Mouse (Mus musculus) intestine, embryonic 15.5 days (tissue): ENCODE results near the gene Wdr83os. TPM values are rescaled to one million over a fixed set of nuclear protein-coding genes. Genes with fewer than 3 reads are reported as not detected.
A peak's percentile ranks its signal among the peaks of the same experiment; 100 is the strongest.

ENCODE experiments used
- ATAC-seq: fragments of 200-750 bp; cut with Nextera tagmentation; 2 replicates; pipeline ENCODE4 v1.8.0; 2017; ENCODE audit warnings: moderate TSS enrichment, moderate library complexity
- H3K27ac ChIP-seq: fragments of 300-500 bp; sonication (generic); 2 replicates; pipeline ENCODE4 v1.5.1; 2015; ENCODE audit warnings: mild to moderate bottlenecking, inconsistent platforms
- H3K27me3 ChIP-seq: fragments of 300-500 bp; sonication (generic); replicated peaks from 2 replicates; pipeline ENCODE4 v1.6.1; 2015; ENCODE audit warnings: inconsistent platforms
- H3K36me3 ChIP-seq: fragments of 300-500 bp; sonication (generic); 2 replicates; pipeline ENCODE4 v1.6.1; 2015; ENCODE audit warnings: inconsistent platforms
- H3K4me1 ChIP-seq: fragments of 300-500 bp; sonication (generic); replicated peaks from 2 replicates; pipeline ENCODE4 v1.6.1; 2015; ENCODE audit warnings: inconsistent platforms
- H3K4me2 ChIP-seq: fragments of 300-500 bp; sonication (generic); replicated peaks from 2 replicates; pipeline ENCODE4 v1.6.1; 2015; ENCODE audit warnings: mild to moderate bottlenecking, inconsistent platforms
- H3K4me3 ChIP-seq: fragments of 300-500 bp; sonication (generic); replicated peaks from 2 replicates; pipeline ENCODE4 v1.5.1; 2015; ENCODE audit warnings: inconsistent platforms
- H3K9ac ChIP-seq: fragments of 300-500 bp; sonication (generic); 2 replicates; pipeline ENCODE4 v1.6.1; 2015; ENCODE audit warnings: inconsistent platforms
- H3K9me3 ChIP-seq: fragments of 300-500 bp; sonication (generic); 2 replicates; pipeline ENCODE4 v1.6.1; 2016; ENCODE audit warnings: inconsistent platforms
- WGBS: fragments of 180-500 bp; shearing (Covaris S2); methylation state at CpG from one replicate; pipeline ENCODE4 v1.1.7; 2015; 5-methylcytosine and 5-hydroxymethylcytosine counted together
- polyA plus RNA-seq: library from polyadenylated mRNA; unstranded; fragments of >200 nt; fragmentation: Nextera tagmentation; extraction: Ambion mirVana; gene quantifications from 2 replicates; pipeline ENCODE4 v1.2.1, GENCODE M21; 2015

Wdr83os gene
- 133 and 151 TPM in 2 replicates for polyA plus RNA-seq

DNA sequence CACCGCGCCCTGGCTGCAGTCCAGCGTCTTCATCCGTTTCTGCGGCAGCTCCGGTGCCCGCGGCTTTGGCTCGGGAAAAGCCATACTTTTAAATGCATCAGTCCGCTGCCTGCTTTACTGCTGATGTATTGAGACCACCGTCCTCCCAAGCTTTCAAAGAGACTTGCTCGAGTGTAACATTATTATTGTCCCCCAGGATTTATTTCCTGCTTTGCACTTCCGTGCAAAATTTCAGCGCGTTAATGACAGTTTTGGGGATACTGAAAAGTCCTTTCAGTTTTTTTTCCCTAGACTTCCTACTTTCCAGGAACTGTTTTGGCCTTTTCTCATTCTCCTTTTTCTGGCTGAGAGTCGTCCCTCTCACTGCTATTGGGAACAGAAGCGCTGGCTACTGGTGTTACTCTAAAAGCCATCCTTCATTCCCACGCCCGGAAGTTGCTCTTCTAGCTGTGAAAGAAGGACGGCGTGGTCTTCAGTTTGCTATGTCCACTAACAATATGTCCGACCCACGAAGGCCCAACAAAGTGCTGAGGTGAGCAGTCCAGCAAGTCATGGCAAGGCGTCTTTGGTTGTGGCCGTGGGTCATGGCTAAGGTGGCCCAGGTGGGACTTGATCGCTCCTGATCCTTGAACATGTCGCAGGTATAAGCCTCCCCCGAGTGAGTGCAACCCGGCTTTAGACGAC, at the start of gene Wdr83os:
Gene Wdr83os, plus strand, starts transcription at position 209 of the 684 bp plus-strand sequence.
- Histone ChIP-seq H3K4me3 (peak within 1 kb of the TSS; percentile 78), H3K36me3 (peaks cover 8% of the 10 kb centered on the region), H3K9me3 (no peaks in the 10 kb centered on the region), H3K4me1 (peaks cover 19% of the 10 kb centered on the region), H3K9ac (peak within 1 kb of the TSS; percentile 91), H3K27ac (peak within 1 kb of the TSS; percentile 83), H3K27me3 (no peaks in the 10 kb centered on the region), H3K4me2 (peak within 1 kb of the TSS; percentile 94)
- peak; percentile 23 for ATAC-seq
- under 1% methylated on average over 30 of the region's 30 CpGs for WGBS

DNA sequence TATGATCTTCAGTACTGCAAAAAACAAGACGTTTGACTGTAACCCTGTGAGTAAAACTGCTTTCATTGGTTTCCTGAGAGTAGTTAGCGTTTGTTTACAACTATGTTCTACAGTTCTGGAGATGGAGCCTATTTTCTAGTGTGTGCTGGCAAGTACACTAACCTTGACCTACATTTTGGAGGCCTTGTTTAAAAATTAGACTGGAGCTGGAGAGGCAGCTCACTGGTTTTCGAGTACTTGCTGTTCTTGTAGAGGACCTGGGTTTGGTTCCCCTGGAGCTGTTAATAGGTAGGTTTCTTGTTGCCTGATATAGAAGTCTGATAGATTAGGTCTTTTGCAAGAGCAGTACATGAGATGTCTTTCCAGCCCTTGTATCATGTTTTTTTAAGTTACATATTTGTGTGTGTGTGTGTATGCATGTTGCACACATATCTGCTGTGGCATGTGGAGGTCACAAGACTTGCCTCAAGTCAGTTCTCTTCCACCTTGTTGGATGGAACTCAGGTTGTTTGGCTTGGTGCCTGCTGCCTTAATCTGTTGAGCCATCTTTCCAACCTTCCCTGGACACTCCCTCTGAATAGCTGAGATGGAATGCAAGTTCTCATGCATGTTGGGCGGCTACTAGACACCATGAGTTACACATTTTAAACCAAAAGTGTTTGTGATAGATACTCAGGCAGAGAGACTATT, 47.8 kb upstream of the Wdr83os start:
- H3K4me3 ChIP-seq: no peak overlapping the region
- H3K9ac ChIP-seq: no peak overlapping the region
- peaks cover 20% of the 10 kb centered on the region for H3K4me1 ChIP-seq
- peaks cover 12% of the 10 kb centered on the region; the same call in 1 of the 2 replicates for H3K36me3 ChIP-seq
- WGBS: 78% methylated on average over 4 of the region's 4 CpGs
- no peak overlapping the region for H3K27ac ChIP-seq
- no peak for ATAC-seq
- H3K27me3 ChIP-seq: no peaks in the 10 kb centered on the region
- H3K9me3 ChIP-seq: no peaks in the 10 kb centered on the region
- H3K4me2 ChIP-seq: no peak overlapping the region

DNA sequence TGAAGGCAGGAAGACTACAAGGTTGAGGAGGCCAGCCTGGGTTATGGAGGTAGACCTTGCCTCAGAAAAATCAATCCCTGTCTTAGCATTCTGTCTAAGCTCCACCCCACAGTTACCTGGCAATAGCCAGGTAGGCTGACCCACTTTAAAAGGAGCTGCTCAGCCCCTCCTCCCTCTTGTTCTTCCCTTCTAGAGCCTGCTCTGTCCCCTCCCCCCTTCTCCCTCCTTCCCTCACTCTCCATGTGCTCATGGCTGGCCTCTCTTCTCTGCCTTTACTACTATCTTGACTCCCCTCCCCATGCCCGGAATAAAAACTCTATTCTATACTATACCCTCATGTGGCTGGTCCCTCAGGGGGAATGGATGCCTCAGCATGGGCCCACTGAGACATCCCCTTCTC, 46.7 kb upstream of the Wdr83os start:
- peaks cover 11% of the 10 kb centered on the region for H3K4me1 ChIP-seq
- H3K36me3 ChIP-seq: peaks cover 12% of the 10 kb centered on the region; the same call in 1 of the 2 replicates
- no peaks in the 10 kb centered on the region for H3K9me3 ChIP-seq
- WGBS: 57% methylated on average over 1 of the region's 1 CpGs
- ATAC-seq: no peak
- no peaks in the 10 kb centered on the region for H3K27me3 ChIP-seq
- H3K27ac ChIP-seq: no peak overlapping the region
- H3K4me3 ChIP-seq: no peak overlapping the region
- no peak overlapping the region for H3K9ac ChIP-seq
- H3K4me2 ChIP-seq: no peak overlapping the region

DNA sequence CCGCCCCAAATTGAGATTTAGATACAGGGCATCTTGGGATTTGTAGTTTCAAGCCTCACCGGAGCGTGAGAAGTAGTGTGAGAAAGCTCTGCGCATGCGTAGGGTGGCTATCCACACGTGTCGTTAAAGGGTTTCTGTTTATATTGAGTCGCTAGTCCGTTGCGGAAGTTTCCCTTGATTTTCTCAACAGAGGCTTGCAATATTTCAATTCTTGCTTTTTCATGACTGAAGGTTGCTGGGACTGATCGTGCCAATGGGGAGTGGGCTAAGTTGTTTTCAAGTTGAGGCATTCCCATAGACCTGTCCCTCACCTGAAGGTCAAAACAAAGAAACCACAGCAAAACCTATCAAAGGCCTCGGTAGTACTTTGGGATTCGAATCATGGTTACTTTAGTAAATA, 45.8 kb upstream of the Wdr83os start:
- peak overlapping the region; percentile 85 for H3K4me3 ChIP-seq
- 3% methylated on average over 13 of the region's 13 CpGs for WGBS

DNA sequence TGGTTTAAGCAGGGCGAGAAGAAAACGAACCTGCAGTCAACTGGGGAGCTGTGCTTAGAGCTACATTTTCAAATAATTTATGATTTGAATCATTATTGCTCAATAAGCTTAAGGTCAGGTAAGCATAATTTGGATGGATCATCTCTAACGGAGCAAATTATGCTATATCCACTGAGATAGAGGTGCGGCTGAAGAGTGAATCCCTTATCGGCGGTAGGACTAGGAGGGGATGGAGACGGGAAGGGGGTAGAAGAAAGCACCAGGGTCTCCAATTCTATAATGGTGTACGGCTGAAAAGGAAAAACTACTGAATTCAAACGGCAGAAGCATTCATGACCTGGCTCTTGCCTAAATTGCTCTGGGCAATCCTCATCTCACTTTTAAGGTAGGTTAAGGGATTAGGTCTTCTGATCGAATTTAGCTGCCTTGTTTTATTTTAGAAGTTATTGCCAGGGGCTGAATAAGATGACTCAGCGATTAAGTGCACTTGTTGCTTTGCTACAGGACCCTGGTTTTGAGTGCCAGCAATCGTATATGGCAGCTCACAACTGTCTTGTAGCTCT, 45.3 kb upstream of the Wdr83os start:
- H3K4me3 ChIP-seq: peak overlapping the region; percentile 85
- 4% methylated on average over 12 of the region's 12 CpGs for WGBS
- peak overlapping the region; percentile 100 for H3K27ac ChIP-seq

More for the DNA sequence above, 45.8 kb upstream of the Wdr83os start:
- Histone ChIP-seq H3K36me3 (peaks cover 8% of the 10 kb centered on the region; the same call in 1 of the 2 replicates), H3K9ac (0 out of 2 replicates have a peak overlapping the region, but pooled peaks have one; percentile 67), H3K9me3 (no peaks in the 10 kb centered on the region), H3K27me3 (no peaks in the 10 kb centered on the region), H3K27ac (peak overlapping the region; percentile 100), H3K4me2 (peak overlapping the region; percentile 81), H3K4me1 (peaks cover 10% of the 10 kb centered on the region; the same call in 1 of the 2 replicates)
- ATAC-seq: no peak

DNA sequence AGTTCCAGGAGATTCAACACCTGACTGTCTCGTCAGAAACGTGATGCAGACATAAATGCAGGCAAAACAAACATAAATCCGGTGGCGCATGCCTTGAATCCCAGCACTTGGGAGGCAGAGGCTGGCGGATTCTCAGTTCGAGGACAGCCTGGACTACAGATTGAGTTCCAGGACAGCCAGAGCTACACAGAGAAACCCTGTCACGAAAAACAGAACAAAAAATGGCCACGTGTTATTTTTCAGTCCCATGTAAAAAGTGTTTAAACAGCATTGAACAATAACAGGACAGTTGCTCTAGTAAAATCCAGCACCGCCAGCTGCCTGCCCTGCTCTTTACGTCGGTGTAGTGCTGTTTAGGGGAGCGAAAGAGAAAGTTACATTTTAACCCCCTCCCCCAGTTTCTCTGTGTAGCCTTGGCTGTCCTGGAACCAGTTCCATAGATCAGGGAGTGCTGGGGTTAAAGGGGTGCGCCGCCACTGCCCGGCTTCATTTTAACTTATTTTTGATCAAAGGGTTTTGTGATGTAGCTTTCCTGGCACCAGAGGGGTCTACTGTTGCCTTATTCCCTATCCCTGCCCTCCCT, 44.7 kb upstream of the Wdr83os start:
- Histone ChIP-seq H3K36me3 (0 out of 2 replicates have a peak, but pooled peaks cover 8% of the 10 kb centered on the region), H3K9me3 (no peaks in the 10 kb centered on the region), H3K9ac (peak overlapping the region; percentile 67), H3K4me2 (peak overlapping the region; percentile 81), H3K4me1 (peaks cover 13% of the 10 kb centered on the region; the same call in 1 of the 2 replicates), H3K27ac (peak overlapping the region; percentile 100), H3K27me3 (no peaks in the 10 kb centered on the region), H3K4me3 (peak overlapping the region; percentile 85)
- WGBS: under 1% methylated on average over 15 of the region's 15 CpGs
- peak; percentile 16 for ATAC-seq

More for the DNA sequence above, 45.3 kb upstream of the Wdr83os start:
- Histone ChIP-seq H3K36me3 (peaks cover 7% of the 10 kb centered on the region; the same call in 1 of the 2 replicates), H3K4me1 (peaks cover 13% of the 10 kb centered on the region; the same call in 1 of the 2 replicates), H3K9me3 (no peaks in the 10 kb centered on the region), H3K9ac (peak overlapping the region; percentile 67), H3K27me3 (no peaks in the 10 kb centered on the region), H3K4me2 (peak overlapping the region; percentile 81)
- no peak for ATAC-seq

DNA sequence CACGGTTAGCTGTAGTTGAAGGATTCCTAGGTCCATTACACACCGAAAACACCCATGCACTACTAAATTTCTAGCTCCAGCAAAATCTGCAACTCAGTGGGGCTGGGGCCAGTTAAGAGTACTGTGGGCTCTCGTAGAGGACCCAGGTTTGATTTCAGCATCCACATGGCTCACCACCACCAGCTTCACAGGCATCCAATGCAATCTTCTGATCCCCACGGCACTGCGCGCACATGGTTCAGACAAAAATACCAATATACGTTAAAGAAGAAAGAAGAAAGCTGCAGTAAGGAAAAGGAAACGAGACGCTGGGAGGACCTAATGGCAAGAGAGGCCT, 44.2 kb upstream of the Wdr83os start:
- H3K4me1 ChIP-seq: peaks cover 13% of the 10 kb centered on the region; the same call in 1 of the 2 replicates
- H3K4me3 ChIP-seq: peak overlapping the region; percentile 85
- peak; percentile 29; the same call in 1 of the 2 replicates for ATAC-seq
- H3K27me3 ChIP-seq: no peaks in the 10 kb centered on the region
- peak overlapping the region; percentile 81 for H3K4me2 ChIP-seq
- H3K9ac ChIP-seq: peak overlapping the region; percentile 67
- H3K9me3 ChIP-seq: no peaks in the 10 kb centered on the region
- peak overlapping the region; percentile 100 for H3K27ac ChIP-seq
- under 1% methylated on average over 9 of the region's 9 CpGs for WGBS
- 0 out of 2 replicates have a peak, but pooled peaks cover 8% of the 10 kb centered on the region for H3K36me3 ChIP-seq

DNA sequence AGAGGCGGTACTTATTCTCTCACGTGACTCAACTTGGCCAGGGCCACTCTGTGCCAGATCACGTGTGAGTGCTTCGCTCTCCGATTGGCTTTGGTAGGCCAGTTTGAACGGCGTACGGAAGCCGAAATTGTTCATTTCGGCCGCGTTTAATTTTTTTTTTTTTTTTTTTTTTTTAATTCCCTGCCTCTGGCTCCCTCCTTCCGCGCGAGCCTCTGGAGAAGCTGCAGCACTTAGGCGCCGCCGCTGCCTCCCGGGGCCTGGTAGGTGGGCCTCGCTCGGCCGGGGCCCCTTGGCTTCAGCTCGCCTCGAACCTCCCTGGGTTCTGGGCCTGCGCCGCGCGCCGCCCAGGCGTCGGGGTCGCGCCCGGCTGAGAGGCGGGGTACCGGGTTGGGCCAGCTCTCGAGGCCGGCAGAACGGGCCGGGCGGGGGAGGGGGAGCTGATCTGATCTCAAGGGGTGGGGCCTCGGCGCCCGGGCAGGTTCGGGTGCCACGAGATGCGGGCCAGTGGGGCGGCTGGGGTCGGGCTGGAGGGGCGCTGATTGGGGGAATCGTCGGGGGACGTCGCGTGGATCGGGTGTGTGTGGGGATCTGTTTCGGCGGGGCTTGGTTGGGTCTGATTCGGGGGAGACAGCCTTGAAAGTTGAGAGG, 43.7 kb upstream of the Wdr83os start, which contains the start of gene Tnpo2:
Gene Tnpo2, plus strand, starts transcription at position 198 of the 648 bp plus-strand sequence.
- H3K4me2 ChIP-seq: peak within 1 kb of the TSS; percentile 88
- peak within 1 kb of the TSS; percentile 85 for H3K4me3 ChIP-seq
- H3K27ac ChIP-seq: peak within 1 kb of the TSS; percentile 100
- H3K36me3 ChIP-seq: 0 out of 2 replicates have a peak, but pooled peaks cover 8% of the 10 kb centered on the region
- H3K9ac ChIP-seq: peak within 1 kb of the TSS; percentile 94
- no peaks in the 10 kb centered on the region for H3K27me3 ChIP-seq
- peak; percentile 93 for ATAC-seq
- H3K4me1 ChIP-seq: peaks cover 13% of the 10 kb centered on the region; the same call in 1 of the 2 replicates
- WGBS: under 1% methylated on average over 58 of the region's 59 CpGs
- H3K9me3 ChIP-seq: no peaks in the 10 kb centered on the region

DNA sequence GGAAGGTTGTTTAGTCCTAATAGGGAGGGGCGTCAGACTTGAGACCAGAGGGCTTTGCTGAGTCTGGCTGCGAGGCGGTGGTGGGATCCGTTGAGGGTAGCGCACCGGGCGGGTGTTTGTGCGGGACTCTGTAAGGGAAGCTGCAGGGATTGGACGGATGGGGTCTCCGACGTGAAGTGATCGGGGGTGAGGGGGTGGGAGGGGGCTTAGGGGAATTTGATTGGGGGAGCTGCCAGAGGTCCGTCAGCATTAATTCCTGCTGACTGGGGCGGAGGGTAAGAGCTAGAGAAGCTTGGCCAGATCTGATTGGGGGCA, 43.2 kb upstream of the Wdr83os start:
- Histone ChIP-seq H3K9me3 (no peaks in the 10 kb centered on the region), H3K4me2 (peak overlapping the region; percentile 88), H3K4me3 (peak overlapping the region; percentile 85), H3K27me3 (no peaks in the 10 kb centered on the region), H3K27ac (peak overlapping the region; percentile 100), H3K4me1 (peaks cover 13% of the 10 kb centered on the region; the same call in 1 of the 2 replicates), H3K9ac (peak overlapping the region; percentile 94), H3K36me3 (0 out of 2 replicates have a peak, but pooled peaks cover 8% of the 10 kb centered on the region)
- ATAC-seq: peak; percentile 37
- under 1% methylated on average over 13 of the region's 14 CpGs for WGBS

DNA sequence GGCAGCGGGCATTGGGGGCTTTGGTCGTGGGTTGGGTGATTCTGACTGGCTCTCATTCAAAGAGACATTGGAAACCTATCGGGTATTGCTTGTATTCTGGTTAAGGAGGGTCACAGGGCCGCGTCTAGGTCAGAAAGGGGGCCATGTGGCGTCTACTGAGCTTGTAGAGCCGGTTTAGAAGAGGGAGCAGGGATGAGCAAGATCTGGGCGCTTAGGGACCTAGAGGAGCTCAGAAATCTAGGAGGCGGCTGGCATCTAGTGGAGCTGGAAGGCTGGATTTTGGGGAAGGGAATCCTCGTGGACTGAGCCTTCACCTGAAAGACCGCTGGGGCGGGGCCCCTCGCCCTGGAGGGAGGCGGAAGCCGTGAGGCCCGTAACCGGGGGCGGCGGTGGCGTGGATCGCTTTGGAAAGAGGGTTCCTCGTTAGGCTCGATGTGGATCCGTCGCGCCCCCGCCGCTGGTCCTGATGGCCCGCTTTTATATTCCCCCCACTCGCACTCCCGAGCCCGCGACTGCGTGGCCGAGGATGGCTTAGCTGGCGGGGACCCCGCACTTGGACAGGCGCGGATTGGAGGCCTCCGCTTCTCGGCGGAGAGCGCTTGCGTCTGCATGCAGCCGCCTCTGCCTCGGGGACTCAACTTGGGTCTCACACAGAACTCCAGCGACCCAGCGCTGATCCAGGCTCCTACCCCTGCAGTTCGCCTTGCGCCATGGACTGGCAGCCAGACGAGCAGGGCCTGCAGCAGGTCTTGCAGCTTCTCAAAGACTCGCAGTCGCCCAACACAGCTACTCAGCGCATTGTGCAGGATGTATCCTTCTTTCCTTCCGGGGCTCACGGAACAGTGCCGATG, 42.6 kb upstream of the Wdr83os start:
- Histone ChIP-seq H3K9me3 (no peaks in the 10 kb centered on the region), H3K27me3 (no peaks in the 10 kb centered on the region), H3K36me3 (0 out of 2 replicates have a peak, but pooled peaks cover 8% of the 10 kb centered on the region), H3K4me3 (peak overlapping the region; percentile 85), H3K4me2 (peak overlapping the region; percentile 88), H3K27ac (peak overlapping the region; percentile 100), H3K9ac (peak overlapping the region; percentile 94), H3K4me1 (peaks cover 13% of the 10 kb centered on the region; the same call in 1 of the 2 replicates)
- ATAC-seq: peak; percentile 27
- under 1% methylated on average over 57 of the region's 57 CpGs for WGBS

DNA sequence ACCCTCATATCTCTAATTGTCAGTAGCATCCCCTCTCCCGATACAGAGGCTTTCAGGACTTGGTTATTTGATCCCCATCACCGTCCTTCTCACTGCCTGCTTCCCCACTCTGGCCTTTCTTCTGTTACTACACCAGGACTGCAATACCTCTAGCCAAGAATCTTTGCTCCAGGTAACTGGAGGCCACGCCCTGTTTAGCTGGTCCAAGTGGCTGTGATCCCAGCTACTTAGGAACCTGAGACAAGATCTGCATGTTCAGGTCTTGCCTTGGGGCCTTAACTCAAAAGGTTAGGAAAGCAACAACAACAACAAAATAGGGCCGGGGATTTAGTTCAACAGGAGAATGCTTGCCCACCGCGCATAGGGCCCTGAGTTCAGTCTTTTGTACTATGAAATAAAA, 36.9 kb upstream of the Wdr83os start:
- Histone ChIP-seq H3K4me1 (0 out of 2 replicates have a peak, but pooled peaks cover 6% of the 10 kb centered on the region), H3K9me3 (no peaks in the 10 kb centered on the region), H3K27me3 (no peaks in the 10 kb centered on the region), H3K4me3 (no peak overlapping the region), H3K4me2 (no peak overlapping the region), H3K27ac (no peak overlapping the region), H3K9ac (no peak overlapping the region), H3K36me3 (peaks cover 45% of the 10 kb centered on the region)
- 92% methylated on average over 6 of the region's 6 CpGs for WGBS
- ATAC-seq: no peak
